Mouse (Mus musculus) heart, embryonic 14.5 days (tissue): ENCODE results near the gene 0610010K14Rik. TPM values are rescaled to one million over a fixed set of nuclear protein-coding genes. Genes with fewer than 3 reads are reported as not detected.

ENCODE experiments used
- ATAC-seq: fragments of 200-750 bp; cut with Nextera tagmentation; 2 replicates; pipeline ENCODE4 v1.8.0; 2017; ENCODE audit warnings: low read depth, moderate TSS enrichment; ENCODE audit not compliant: insufficient number of reproducible peaks, insufficient read depth, low FRiP score
- H3K27ac ChIP-seq, 2 experiments: fragments of 200-500 bp in 1 of 2; fragments of 300-500 bp in 1 of 2; sonication (generic) in 1 of 2; replicated peaks in 1 of 2; 2 replicates each; pipeline ENCODE4 v1.5.1; 2012 to 2014; ENCODE audit warnings: low read depth in 2 of 2, low read length in 2 of 2, control low read depth in 1 of 2, mild to moderate bottlenecking in 1 of 2, mixed read lengths in 1 of 2; ENCODE audit not compliant: control insufficient read depth in 1 of 2, insufficient read depth in 1 of 2
- H3K27me3 ChIP-seq: fragments of 300-500 bp; sonication (generic); 2 replicates; pipeline ENCODE4 v1.6.1; 2014; ENCODE audit warnings: mild to moderate bottlenecking, low read length, control low read depth; ENCODE audit not compliant: control insufficient read depth, insufficient read depth
- H3K36me3 ChIP-seq: fragments of 300-500 bp; sonication (generic); 2 replicates; pipeline ENCODE4 v1.6.1; 2014; ENCODE audit warnings: mild to moderate bottlenecking, control low read depth, low read length, mixed read lengths; ENCODE audit not compliant: control insufficient read depth, insufficient read depth
- H3K4me1 ChIP-seq, 2 experiments: fragments of 200-500 bp in 1 of 2; fragments of 300-500 bp in 1 of 2; sonication (generic) in 1 of 2; 2 replicates each; pipeline ENCODE4 v1.6.1; 2012 to 2014; ENCODE audit warnings: low read length in 2 of 2, control low read depth in 1 of 2, mixed read lengths in 1 of 2; ENCODE audit not compliant: control insufficient read depth in 2 of 2, insufficient read depth in 2 of 2
- H3K4me2 ChIP-seq: fragments of 300-500 bp; sonication (generic); 2 replicates; pipeline ENCODE4 v1.6.1; 2014; ENCODE audit warnings: mild to moderate bottlenecking, low read length
- H3K4me3 ChIP-seq, 2 experiments: fragments of 200-500 bp in 1 of 2; fragments of 300-500 bp in 1 of 2; sonication (generic) in 1 of 2; 2 replicates each; pipeline ENCODE4 v1.5.1; 2012 to 2014; ENCODE audit warnings: low read length in 2 of 2, mild to moderate bottlenecking in 2 of 2, control low read depth in 1 of 2, low read depth in 1 of 2, moderate library complexity in 1 of 2; ENCODE audit not compliant: control insufficient read depth in 1 of 2, insufficient read depth in 1 of 2
- H3K9ac ChIP-seq: fragments of 300-500 bp; sonication (generic); 2 replicates; pipeline ENCODE4 v1.6.1; 2014; ENCODE audit warnings: mild to moderate bottlenecking, low read length
- H3K9me3 ChIP-seq: fragments of 300-500 bp; sonication (generic); 2 replicates; pipeline ENCODE4 v1.6.1; 2016; ENCODE audit warnings: low read length, control low read depth; ENCODE audit not compliant: control insufficient read depth
- WGBS: fragments of 180-500 bp; shearing (Covaris S2); extraction: QIAGEN DNeasy Blood & Tissue Kit; methylation state at CpG from one replicate; pipeline ENCODE4 v1.1.7; 2014; 5-methylcytosine and 5-hydroxymethylcytosine counted together
- microRNA counts: library from miRNA; unstranded; fragments of <30 nt; microRNA quantifications from one replicate; lab custom pipeline; 2016
- microRNA-seq: library from miRNA; unstranded; fragments of <30 nt; microRNA quantifications from one replicate; pipeline ENCODE4, GENCODE M21; 2016
- polyA plus RNA-seq: library from polyadenylated mRNA; unstranded; fragments of >200 nt; fragmentation: Nextera tagmentation; extraction: Ambion mirVana; gene quantifications from 2 replicates; pipeline ENCODE4 v1.2.1, GENCODE M21; 2014

The 0610010K14Rik gene
- polyA plus RNA-seq, 1 experiment from 2014 or later, result 139 TPM

- no peaks in the 10 kb centered on the region for H3K36me3 ChIP-seq
- no peaks in the 10 kb centered on the region for H3K27me3 ChIP-seq
- H3K4me3 ChIP-seq, result no peak overlapping the region
- 50% methylated on average over 11 of the region's 11 CpGs for WGBS
- H3K27ac ChIP-seq, result no peak overlapping the region
- no peak overlapping the region for H3K9ac ChIP-seq
- H3K9me3 ChIP-seq, result no peaks in the 10 kb centered on the region; the same call in 1 of the 2 replicates
- ATAC-seq, result no peak
- H3K4me1 ChIP-seq, result no peaks in the 10 kb centered on the region
- no peak overlapping the region for H3K4me2 ChIP-seq
Observed at GRCm38 (mm10) chr11:70193354-70194285, 44.1 kb downstream of the 0610010K14Rik start.

GRCm38 (mm10) chr11:70192157-70192556, 45.6 kb downstream of the 0610010K14Rik start:
- H3K4me2 ChIP-seq, result no peak overlapping the region
- no peak overlapping the region for H3K27ac ChIP-seq
- H3K4me3 ChIP-seq, result no peak overlapping the region
- WGBS, result 73% methylated on average over 4 of the region's 4 CpGs
- H3K4me1 ChIP-seq, result no peaks in the 10 kb centered on the region
- no peak for ATAC-seq
- no peaks in the 10 kb centered on the region; the same call in 1 of the 2 replicates for H3K9me3 ChIP-seq
- no peaks in the 10 kb centered on the region for H3K27me3 ChIP-seq
- no peak overlapping the region for H3K9ac ChIP-seq
- H3K36me3 ChIP-seq, result no peaks in the 10 kb centered on the region

GRCm38 (mm10) chr11:70191188-70191587, 46.5 kb downstream of the 0610010K14Rik start:
- no peaks in the 10 kb centered on the region for H3K27me3 ChIP-seq
- ATAC-seq, result no peak
- WGBS, result 63% methylated on average over 6 of the region's 6 CpGs

GRCm38 (mm10) chr11:70189319-70190134, 48.2 kb downstream of the 0610010K14Rik start:
- Histone ChIP-seq H3K27me3 (no peaks in the 10 kb centered on the region), H3K9me3 (no peaks in the 10 kb centered on the region), H3K4me3 (no peak overlapping the region), H3K36me3 (no peaks in the 10 kb centered on the region), H3K9ac (no peak overlapping the region), H3K27ac (no peak overlapping the region), H3K4me2 (no peak overlapping the region), H3K4me1 (no peaks in the 10 kb centered on the region)
- no peak for ATAC-seq
- 87% methylated on average over 28 of the region's 28 CpGs for WGBS

More at GRCm38 (mm10) chr11:70191188-70191587, 46.5 kb downstream of the 0610010K14Rik start:
- H3K4me2 ChIP-seq, result no peak overlapping the region
- H3K27ac ChIP-seq, result no peak overlapping the region
- H3K9ac ChIP-seq, result no peak overlapping the region
- H3K4me3 ChIP-seq, result no peak overlapping the region
- H3K4me1 ChIP-seq, result no peaks in the 10 kb centered on the region
- H3K9me3 ChIP-seq, result no peaks in the 10 kb centered on the region; the same call in 1 of the 2 replicates
- H3K36me3 ChIP-seq, result no peaks in the 10 kb centered on the region

MicroRNAs encoded within 50 kb of the gene (microRNA counts, 519-probe panel; counts per million panel counts)
- 322 counts per million, percentile 70 among the panel's probes with 10 or more counts for microRNA mmu-miR-195 (lab: Ali Mortazavi, UCI)
- microRNA mmu-miR-497 (lab: Ali Mortazavi, UCI), result 322 counts per million, percentile 70 among the panel's probes with 10 or more counts

Small RNA genes lying within 50 kb of the gene (microRNA-seq; reads per million reads assigned to microRNA genes)
- gene Mir195a, result 571 reads per million, percentile 75 among the genes with 10 or more reads in this experiment
- not detected for gene Mir497
- not detected for gene Mir497b

Other genes with a start within 250 kb of the 0610010K14Rik start
- 454 and 540 TPM in 2 replicates for gene Gabarap, start 246.8 kb downstream of the 0610010K14Rik start, polyA plus RNA-seq
- gene Phf23, start 242.1 kb downstream of the 0610010K14Rik start, polyA plus RNA-seq, result 22.2 and 27.5 TPM in 2 replicates
- 15.0 and 16.6 TPM in 2 replicates for gene Dvl2, start 237.3 kb downstream of the 0610010K14Rik start, polyA plus RNA-seq
- 185 and 198 TPM in 2 replicates for gene Acadvl, start 222.5 kb downstream of the 0610010K14Rik start, polyA plus RNA-seq
- gene Dlg4, start 221.0 kb downstream of the 0610010K14Rik start, polyA plus RNA-seq, result 3.4 and 6.0 TPM in 2 replicates
- gene Asgr1, start 183.8 kb downstream of the 0610010K14Rik start, polyA plus RNA-seq, result not detected in 2 replicates
- not detected in 2 replicates for gene Asgr2, start 145.3 kb downstream of the 0610010K14Rik start, polyA plus RNA-seq
- 0.16 and 0.20 TPM in 2 replicates for gene Mgl2, start 107.6 kb downstream of the 0610010K14Rik start, polyA plus RNA-seq
- 0.36 TPM in 2 replicates for gene Clec10a, start 81.7 kb downstream of the 0610010K14Rik start, polyA plus RNA-seq
- gene Slc16a11, start 25.2 kb downstream of the 0610010K14Rik start, polyA plus RNA-seq, result 0.16 and 0.18 TPM in 2 replicates
- 4.9 and 6.4 TPM in 2 replicates for gene Slc16a13, start 16.9 kb downstream of the 0610010K14Rik start, polyA plus RNA-seq
- 18.7 and 22.4 TPM in 2 replicates for gene Bcl6b, start 8.1 kb downstream of the 0610010K14Rik start, polyA plus RNA-seq
- 10.1 and 12.2 TPM in 2 replicates for gene Gm21988, start 1.9 kb upstream of the 0610010K14Rik start, polyA plus RNA-seq
- gene Rnasek, start 1.9 kb upstream of the 0610010K14Rik start, polyA plus RNA-seq, result 219 and 240 TPM in 2 replicates
- 3.0 TPM in 2 replicates for gene Alox12, start 17.4 kb upstream of the 0610010K14Rik start, polyA plus RNA-seq
- not detected in 2 replicates for gene Alox12e, start 84.7 kb upstream of the 0610010K14Rik start, polyA plus RNA-seq
- gene Alox15, start 114.1 kb upstream of the 0610010K14Rik start, polyA plus RNA-seq, result 0.13 TPM in 1 of 2 replicates, not detected in the other
- 17.8 and 17.9 TPM in 2 replicates for gene Pelp1, start 172.1 kb upstream of the 0610010K14Rik start, polyA plus RNA-seq
- gene Arrb2, start 194.7 kb upstream of the 0610010K14Rik start, polyA plus RNA-seq, result 5.4 and 8.6 TPM in 2 replicates
- gene Med11, start 214.0 kb upstream of the 0610010K14Rik start, polyA plus RNA-seq, result 25.1 and 26.8 TPM in 2 replicates
- 0.95 and 2.0 TPM in 2 replicates for gene Zmynd15, start 221.5 kb upstream of the 0610010K14Rik start, polyA plus RNA-seq
- gene Cxcl16, start 222.1 kb upstream of the 0610010K14Rik start, polyA plus RNA-seq, result 9.4 and 10.3 TPM in 2 replicates